Mouse (Mus musculus) ZHBTc4 (cell line): ENCODE results near the gene Pfkfb4.
A peak's percentile ranks its signal among the peaks of the same experiment; 100 is the strongest.

Experiments
- DNase-seq: peaks from one replicate; pipeline ENCODE4 v3.0.0-alpha.2; 2011; ENCODE audit warnings: low read depth, low spot score

The Pfkfb4 gene

DNA sequence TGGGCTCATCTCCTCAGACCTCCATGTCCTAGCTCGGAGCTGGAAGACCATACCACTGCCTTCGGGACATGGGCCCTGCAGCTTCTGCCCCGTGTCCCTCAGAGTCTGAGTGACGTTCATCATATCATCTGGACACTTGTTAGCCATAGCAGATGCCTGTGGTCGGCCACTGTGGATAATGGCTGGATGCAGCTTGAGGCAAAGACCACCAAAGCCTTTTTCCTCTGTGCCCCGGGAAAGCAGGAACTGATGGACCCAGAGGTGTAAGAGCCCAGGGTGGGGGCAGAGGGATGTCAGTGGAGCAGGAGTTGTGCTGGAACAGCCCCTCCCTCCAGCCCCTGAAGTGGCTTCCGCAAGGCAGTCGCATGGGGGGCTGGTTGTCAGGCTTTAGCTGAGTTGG lies 40.1 kb downstream of the Pfkfb4 start:
- DNase-seq = no peak

DNA sequence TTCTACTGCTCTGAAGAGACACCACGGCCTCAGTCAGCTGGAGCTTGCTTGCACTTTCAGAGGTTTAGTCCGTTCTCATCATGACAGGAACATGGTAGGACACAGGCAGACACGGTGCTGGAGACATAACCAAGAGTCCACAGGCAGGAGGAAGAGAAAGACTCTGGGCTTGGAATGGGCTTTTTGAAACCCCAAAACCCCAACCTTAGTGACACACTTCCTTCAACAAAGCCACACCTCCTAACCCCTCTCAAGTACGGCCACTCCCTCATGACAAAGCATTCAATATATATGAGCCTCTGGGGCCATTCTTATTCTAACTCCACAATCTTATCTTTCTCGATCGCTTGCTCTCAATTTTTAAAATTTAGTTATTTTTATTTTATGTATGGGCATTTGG lies 40.9 kb downstream of the Pfkfb4 start:
- no peak for DNase-seq

DNA sequence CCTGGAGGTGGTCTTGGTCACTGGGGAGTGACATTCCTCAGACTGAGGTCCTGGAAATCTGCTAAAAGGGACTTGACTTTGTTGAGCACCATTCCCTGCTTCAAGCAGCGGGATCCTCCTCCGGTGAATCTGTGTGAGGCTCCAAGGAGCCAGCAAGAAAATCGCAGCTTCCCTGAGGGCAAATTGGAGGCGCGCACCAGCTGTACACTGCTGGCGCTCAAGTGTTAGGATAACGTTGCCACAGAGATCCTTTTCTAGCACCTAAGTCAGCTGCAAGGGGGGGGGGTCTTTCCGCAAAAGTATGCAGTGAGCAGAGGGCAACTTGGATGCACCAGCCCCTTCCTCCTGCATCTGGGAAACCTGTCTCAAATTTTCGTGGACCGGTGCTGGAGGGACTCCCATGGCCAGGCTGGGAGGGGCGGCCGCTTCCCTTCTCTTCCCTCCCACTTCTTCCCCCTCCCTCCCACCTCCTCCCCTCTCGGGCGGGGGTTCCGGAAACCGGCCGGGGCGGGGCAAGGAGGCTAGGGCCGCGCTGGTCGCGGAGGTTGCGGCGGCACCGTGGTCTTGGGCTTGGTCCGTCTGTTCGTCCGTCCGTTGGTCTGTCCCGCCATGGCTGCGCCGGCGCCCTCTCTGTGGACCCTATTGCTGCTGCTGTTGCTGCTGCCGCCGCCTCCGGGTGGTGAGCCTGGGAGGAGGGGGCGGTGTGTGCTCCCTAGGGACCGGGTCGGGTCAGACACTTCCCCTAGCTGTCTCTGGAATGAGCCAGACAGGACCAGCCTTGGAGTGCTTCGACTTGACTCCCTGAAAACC lies 46.7 kb downstream of the Pfkfb4 start, which contains the start of gene Shisa5:
TSS of gene Shisa5 (plus strand) at position 480 of the 810 bp plus-strand sequence.
- peak; percentile 88 for DNase-seq

DNA sequence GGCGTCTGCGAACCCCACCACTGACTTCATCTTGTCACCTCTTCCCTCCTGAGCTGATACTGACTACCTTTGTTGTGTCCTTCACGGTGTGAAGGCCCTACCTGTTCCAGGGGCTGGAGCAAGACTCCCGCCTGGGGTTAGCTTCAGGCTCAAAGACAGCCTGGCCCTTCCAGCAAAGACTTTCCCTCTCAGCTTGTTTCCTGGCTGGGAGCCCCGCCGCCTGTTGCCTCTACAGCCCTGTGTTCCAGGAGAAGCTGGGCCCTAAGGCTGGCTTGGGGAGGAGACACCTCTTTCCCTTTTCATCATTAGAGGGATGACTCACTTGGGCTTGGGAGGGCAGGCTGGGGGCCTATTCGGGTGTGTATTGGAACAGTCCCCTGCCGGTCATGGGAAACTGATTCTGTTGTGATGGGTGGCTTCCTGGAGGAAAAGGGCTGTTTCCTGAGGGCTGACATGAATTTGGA lies 47.4 kb downstream of the Pfkfb4 start:
- peak; percentile 51 for DNase-seq

DNA sequence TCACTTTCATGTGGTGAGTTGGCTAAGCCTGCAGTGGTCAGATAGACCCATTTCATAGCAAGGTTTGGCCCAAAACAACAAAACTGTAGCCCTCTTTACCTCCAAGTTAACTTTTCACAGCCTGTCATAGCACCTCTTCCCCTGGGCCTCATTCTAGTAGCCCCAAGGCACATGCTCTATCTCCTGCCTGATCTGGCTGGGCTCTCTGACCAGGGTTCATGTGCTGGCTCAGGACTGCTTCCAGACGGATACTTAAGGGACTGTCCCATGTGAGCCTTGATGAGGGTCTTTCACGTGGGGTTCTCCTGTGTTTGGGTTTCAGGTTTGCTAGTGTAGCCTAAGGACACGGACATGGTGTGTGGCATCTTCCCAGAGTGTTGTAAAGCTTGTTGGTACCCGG lies 48.1 kb downstream of the Pfkfb4 start:
- no peak for DNase-seq

DNA sequence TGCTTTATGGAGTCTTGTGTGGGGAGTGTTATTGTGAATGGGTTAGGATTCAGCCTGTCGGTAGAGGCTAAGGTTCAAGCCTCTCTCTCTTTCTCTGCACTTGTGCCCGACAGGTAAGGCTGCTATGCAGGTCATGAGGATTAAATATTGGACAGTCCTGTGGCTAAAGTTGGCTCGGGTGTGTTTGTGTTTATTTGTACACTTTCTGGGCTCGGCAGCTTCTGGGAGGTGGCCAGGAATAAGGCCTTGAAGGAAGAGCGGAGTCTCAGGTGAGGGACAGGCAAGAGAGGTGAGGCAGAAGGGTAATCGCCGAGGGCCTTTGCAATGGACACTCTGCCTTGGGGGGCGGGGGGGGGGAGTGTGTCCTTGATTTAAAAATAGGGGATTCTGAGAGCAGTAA lies 48.6 kb downstream of the Pfkfb4 start:
- no peak for DNase-seq

DNA sequence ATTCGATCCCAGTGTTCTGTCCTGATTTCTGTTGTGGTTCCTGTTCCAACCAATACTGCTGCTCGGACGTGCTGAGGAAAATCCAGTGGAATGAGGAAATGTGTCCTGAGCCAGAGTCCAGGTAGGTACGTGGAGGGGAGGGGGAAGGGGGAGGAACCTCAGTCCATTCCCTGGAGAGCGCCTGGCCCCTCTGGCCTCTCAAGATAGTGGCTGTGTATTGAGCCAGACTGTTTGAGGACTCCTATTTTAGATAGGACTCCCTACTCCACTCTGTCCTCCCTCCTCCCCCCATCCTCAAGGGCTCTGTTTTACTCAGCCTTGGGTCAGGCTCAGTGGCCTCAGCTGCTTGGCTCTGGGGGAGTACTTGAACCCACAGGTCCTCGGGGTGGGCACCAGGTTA lies 49.3 kb downstream of the Pfkfb4 start:
- DNase-seq = no peak

DNA sequence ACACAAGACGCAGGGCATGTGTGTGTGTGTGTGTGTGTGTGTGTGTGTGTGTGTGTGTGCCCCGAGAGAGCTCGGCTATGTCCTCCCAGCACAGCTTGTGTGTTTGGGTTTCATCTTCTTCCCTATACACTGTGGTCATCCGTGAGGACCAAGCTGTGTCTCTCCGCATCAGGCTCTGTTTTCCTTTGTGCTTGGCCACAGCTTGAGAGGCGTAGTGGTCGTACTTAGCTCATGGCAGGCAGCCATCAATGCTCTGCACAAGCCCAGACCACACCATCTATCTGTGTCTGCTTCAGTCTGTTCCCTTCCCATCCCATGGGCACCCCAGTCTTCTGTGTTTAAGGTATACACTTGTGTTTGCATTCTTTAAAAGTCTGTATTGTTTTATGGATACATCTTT lies 49.8 kb downstream of the Pfkfb4 start:
- no peak for DNase-seq

DNA sequence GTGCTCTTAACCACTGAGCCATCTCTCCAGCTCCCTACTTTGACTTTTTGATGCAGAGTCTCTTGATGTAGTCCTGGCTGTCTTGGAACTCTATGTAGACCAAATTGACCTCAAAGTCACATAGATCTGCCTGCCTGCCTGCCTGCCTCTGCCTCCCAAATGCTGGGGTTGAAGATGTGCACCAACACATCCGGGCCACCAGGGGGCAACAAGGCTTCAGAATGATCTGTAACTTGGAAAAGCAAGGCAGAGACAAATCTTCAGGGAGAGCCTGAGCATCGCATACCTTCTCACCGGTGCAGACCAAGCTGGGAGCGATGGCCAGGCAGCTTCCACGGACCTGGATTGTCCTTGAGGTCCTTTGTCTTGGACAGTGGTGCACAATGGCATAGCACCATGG lies 54.7 kb downstream of the Pfkfb4 start:
- DNase-seq = peak; percentile 89

DNA sequence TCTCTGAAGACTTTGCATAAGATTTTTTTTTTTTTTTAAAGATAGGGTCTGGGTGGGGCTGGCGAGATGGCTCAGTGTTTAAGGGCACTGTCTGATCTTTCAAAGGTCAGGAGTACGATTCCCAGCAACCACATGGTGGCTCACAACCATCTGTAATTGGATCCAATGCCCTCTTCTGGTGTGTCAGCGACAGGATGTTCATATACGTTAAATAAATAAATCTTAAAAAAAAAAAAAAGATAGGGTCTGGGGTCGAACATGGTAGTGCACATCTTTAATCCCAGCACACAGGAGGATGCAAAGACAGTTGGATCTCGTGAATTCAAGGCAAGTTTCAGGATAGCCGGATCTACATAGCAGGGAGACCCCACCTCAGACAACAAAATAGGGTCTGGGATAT lies 57.7 kb downstream of the Pfkfb4 start:
- DNase-seq = no peak

DNA sequence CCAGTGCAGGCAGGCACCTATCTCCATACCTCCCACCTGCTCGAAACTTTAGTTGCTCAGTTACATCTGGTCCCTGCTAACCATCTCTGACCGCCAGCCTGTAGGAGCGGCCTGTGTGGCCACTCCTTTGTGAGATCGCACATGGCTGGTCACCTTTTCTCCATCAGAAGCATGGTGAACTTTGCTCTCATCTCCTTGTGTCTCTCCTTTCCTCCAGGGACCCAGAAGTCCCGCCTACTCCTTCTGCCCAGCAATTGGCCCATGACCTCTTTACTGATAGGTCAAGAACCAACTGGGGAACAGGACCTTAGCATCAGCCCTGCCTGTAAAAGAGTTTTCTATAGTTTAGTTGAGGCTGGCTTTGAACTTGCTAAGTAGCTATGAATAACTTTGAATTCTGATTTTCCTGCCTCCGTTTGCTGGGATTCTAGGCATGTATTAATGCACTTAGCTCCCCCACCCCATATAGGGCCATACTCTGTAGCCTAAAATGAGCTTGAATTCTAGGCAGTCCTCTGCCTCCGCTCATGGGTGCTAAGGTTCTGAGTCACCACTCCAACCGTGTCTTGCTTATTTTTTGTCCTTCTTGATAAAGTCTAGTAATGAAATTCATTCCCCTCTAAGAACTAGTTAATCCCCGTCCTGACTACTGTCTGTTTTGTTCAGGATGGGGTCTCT lies 58.6 kb downstream of the Pfkfb4 start:
- peak; percentile 67 for DNase-seq

DNA sequence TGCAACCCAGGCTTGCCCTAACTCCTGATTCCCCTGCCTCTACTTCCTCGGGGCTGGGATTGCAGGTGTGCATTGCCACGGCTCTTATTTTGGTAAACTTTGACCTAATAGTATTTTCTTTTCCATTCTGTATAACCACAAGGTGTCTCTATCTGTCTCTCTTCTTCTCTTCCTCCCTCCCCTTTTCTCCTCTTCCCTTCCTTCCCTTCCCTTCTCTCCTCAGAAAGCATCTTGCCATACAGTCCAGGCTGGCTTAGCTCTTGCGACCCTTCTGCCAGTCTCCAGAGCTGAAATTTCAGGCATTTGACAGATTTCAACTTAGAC lies 59.1 kb downstream of the Pfkfb4 start:
- no peak for DNase-seq

DNA sequence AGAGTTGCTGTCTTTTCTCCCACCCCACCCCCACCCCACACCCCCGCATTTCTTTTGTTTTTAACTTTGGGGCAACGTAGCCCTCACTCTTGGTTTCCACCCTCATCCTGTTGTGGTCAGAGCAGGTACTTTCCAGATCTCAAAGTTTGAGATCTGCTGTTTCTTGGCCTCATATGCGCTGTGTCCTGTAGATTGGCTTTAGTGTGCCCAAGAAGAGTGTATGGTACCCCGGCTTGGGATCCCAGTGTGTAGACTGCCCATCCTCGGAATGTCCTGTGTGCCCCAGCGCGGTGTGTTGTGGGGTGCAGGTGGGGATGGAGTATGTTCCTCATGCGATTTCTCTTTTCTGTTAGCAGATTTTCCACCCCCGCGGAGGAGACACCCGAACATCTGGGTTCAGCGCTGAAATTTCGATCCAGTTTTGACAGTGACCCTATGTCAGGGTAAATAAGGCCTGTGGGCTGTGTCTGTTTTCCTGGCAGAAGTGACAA lies 59.5 kb downstream of the Pfkfb4 start:
- DNase-seq = no peak

DNA sequence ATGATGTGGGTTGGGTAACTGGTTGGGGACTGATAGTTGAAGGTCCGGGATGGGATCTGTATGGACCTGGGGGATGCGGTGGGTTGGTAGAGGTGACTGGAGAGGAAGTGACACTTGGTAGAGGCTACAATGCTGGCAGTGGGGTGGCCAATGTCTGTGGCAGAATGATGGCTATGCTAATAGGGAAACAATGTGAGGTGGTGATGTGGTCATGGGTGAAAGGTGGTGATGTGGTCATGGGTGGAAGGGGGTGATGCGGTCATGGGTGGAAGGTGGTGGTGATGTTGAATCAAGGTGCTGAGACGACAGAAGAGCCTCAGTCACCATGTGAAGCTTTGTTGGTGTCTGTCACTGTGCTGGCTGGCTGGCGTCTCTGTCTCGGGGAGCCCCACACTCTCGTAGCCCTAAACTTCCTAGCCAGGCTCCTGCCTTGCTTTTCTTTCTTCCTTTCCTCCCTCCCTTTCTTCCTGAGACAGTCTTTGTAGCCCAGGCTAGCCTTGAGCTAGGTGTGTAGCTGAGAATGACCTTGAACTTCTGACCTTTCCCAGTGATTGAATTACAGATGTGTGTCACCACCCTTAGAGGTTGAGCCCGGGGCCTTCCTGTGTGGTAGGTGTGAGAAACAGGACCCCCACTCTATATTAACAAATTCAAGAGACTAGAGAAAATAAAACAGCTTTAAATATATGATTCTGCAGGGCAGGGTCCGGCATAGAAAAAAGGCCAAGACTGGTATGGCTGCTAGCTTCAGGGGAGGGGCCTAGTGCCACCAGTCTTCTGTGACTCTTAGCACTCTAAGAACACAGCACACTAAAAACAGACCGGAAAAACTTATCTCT lies 60.3 kb downstream of the Pfkfb4 start:
- DNase-seq = no peak

DNA sequence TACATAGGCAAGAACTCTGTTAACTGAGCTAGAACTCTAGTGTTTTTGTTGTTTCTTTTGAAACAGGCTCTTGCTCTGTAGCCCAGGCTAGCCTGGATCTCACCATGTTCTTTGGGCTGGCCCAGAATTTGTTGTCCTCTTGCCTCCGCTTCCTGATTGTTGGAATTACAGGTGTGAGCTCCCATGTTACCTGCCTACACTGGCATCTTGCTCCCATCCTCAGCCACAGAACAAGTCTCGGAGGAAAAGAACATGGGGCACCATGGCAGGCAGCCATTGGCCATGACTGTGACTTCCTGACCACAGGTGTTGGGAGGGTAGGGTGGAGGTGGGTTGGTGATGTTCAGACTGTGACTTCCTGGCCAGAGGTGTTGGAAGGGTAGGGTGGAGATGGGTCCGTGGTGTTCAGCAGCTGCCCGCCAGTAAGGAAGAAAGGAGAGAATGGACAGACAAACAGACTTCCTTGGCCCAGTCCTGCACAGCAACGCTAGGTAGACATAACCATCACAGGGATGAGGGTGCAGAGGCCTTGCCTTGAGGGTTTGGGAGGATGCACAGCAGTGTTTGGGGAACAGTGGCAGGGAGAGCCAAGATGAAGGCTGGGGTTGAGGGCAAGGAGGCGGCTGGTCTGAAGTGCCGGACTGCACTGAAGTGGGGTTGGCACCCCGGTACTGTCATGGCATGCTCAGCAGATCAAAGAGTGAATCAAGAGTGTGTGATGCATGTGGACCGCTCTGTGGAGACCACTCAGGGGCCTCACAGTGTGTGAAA lies 61.1 kb downstream of the Pfkfb4 start:
- no peak for DNase-seq

DNA sequence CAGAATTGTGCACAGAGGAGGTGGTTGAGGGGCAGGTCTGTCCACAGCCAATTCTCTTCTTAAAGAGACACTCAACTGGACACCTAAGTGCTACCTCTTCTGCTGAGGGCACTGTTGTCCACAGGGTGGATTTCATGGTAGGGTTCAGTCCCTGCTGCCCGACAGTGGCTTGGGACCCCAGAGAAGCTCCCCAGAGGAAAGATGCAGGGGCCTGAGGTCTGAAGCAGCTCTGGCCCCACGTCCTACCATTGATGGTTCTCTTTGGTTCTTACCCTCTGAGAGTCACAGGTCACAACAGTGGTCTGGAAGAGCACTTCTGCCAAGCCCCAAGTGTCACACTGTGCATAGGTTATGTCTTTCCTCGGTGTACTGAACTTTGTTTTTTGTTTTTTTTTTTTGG lies 61.8 kb downstream of the Pfkfb4 start:
- DNase-seq = no peak

DNA sequence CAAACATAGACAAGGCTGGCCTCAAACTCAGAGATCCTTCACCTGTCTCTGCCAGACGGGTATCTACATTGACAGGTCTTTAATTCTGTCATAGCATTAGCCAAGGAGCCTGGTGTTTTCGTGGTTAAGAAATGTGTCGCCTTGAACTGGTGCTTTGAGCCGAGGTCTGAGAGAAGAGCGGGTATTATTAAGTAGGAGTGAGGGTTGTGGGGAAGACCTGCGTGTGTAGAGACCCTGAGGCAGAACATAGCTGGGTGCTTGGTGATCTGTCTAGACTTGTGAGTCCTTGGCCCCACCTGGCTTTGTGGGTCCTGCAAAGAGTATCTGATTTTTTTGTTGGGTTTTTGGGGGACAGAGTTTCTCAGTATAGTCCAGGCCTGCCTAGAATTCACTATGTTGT lies 62.3 kb downstream of the Pfkfb4 start:
- no peak for DNase-seq

DNA sequence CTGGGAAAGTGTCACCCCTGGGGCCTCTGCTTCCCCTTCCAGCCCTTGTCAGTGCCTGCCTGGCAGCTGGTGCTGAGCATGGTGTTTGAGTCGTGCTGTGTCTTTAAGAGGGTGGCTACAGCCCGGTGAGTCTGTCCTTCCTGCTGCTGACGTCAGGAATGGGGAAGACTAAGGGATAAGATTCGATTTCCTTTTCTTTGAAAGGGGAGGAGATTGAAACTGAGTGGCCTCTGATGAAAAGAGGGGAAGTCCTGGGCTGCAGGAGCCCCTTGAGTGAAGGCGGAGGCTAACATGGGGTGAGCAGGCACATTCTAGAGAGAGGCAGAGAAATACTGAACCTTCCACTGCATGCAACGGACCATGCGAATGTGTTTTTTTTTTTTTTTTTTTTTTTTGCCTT lies 63.1 kb downstream of the Pfkfb4 start:
- peak; percentile 55 for DNase-seq

DNA sequence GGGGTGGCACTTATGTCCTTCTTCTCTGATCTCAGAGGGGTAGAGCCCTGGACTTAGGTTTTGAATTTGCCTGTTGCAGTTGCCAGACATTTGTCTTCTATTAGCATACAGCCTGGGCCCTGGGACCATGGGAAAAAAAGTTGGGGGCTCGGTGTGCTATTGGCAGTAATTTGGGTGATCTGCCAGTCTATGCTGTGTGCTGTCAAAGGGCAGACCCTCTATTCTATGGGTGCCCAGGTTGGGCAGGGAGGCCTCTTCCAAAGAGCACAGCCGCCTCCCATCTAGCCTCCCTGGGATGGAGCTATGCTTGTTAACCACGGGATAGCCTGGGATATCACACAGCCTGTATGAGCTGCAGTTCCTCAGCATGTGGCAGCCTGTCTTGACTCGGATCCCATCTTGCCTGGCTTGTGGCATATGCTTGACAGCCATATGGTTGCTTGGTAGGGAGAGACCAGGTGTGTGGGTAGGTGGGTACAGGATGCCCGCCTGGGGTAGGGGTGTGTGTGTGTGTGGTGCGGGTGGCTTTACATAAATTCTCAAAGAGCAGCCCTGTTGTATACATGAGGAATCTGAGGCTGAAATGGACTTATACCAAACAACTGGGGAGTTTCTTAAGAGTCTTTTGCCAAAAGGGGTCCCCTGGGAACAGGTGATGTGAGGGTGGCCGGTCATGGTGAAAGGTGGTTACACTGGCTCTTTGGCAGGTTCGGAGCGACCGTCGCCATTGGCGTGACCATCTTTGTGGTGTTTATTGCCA lies 63.9 kb downstream of the Pfkfb4 start:
- no peak for DNase-seq

DNA sequence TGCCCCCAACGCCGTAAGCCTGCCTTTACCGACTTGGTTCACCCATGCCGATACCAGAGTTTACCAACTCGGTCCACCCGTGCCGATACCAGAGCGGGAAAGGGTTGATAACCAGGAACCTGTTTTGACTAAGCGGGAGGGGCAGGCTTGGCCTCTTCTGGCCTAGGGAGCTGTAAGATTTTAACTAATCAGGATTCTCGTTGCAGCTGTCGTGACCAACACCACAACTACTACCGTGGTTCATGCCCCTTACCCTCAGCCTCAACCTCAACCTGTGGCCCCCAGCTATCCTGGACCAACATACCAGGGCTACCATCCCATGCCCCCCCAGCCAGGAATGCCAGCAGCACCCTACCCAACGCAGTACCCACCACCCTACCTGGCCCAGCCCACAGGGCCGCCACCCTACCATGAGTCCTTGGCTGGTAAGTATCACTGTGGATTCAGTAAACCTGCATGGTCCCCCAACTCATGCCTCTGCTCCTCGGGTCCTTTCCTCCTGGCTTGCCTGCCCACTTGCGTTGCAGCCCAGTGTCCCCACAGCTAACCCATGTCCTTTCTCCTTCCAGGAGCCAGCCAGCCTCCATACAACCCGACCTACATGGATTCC lies 64.6 kb downstream of the Pfkfb4 start:
- no peak for DNase-seq
